Mouse (Mus musculus) adipose tissue, adult 10 weeks (tissue): ENCODE measurements around the gene Slc22a15. TPM values are rescaled to one million over a fixed set of nuclear protein-coding genes. Genes with fewer than 3 reads are reported as not detected.

ENCODE experiments used
- polyA plus RNA-seq: library from polyadenylated mRNA; stranded (reverse); fragments of 350-450 nt; fragmentation: Illumina TruSeq; extraction: RNeasy Lipid Tissue Mini Kit (QIAGEN cat#74804); gene quantifications from one replicate; pipeline ENCODE4 v1.2.3, GENCODE M21; 2014; ENCODE audit warnings: low read depth, low replicate concordance

The Slc22a15 gene
- 3.0 TPM for polyA plus RNA-seq

DNA sequence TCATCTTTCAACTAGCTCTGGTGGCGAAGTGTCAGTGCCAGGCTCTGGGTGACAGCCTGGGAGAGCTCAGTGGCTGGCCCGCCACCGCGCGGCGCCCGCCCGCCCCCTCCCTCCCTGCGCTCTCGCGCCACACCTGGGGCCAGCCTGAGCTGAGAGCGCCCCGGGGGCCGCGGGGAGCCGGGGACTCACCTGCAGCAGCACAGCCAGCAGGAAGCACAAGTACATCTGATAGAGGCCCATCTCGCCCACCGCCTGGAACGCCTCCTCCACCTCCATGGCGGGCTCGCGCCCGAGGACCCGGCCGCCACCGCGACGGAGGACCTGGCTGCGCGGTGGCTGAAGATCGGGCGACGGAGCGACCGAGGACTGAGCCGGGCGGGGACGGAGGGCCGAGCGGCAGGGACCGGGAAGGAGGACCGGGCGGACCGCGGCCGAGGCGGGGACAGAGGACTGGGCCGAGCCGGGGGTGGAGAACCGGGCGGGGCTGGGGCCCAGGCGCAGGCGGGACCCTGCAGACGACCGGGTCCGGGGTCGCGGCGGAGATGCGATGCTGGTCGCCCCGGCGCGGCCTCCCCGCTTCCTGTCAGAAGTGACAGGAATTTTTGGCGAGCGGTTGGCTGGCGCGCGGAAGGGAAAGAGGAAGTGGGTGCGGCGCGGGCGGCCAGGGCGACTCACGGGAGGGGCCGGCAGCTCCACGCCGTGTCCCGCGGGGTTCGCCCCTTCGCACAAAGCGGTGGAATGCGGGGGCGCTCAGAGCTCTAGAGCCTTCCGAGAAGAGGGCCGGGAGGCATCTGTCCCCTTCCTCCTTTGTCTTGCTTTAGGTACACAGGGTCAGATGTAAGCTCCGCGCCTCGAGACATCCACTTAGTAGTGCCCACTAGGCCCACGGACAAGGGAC, at the start of gene Slc22a15:
Gene Slc22a15 (minus strand): TSS at position 611 of the 898 bp plus-strand sequence.

DNA sequence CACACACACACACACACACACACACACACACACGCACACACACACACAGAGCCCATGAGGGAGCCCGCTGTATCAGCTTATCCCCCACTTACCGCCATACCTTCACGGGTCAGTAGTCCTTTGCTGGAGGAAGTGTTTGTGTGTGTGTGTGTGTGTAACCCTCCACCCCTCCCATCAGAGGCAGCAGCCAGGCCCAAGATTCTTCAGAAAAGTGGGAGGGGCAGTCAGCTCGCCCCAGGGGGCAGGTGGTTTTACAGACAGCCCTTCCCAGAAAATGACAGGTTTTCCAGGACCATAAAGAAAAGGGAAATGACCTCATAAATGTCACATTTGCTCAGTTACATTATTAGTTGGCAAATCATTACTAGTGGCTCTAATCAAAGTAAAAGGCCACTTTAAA, 75.4 kb downstream of the Slc22a15 start, which contains the start of gene Mab21l3:
Gene Mab21l3 (minus strand): TSS at position 144 of the 400 bp plus-strand sequence.

Other genes with a start within 250 kb of the Slc22a15 start
- 1.1 TPM for gene Mab21l3, start 75.5 kb downstream of the Slc22a15 start, polyA plus RNA-seq
- gene Nhlh2, start 85.6 kb upstream of the Slc22a15 start, polyA plus RNA-seq = not detected
- gene Casq2, start 162.0 kb upstream of the Slc22a15 start, polyA plus RNA-seq = 11.4 TPM